Mouse (Mus musculus) forebrain, embryonic 15.5 days (tissue): ENCODE data around the gene Pigm. TPM values are rescaled to one million over a fixed set of nuclear protein-coding genes. Genes with fewer than 3 reads are reported as not detected.

ENCODE experiments used
- ATAC-seq: fragments of 200-750 bp; cut with Nextera tagmentation; replicated peaks from 2 replicates; pipeline ENCODE4 v1.8.0; 2017; ENCODE audit warnings: mild to moderate bottlenecking, moderate TSS enrichment, moderate library complexity
- H3K27ac ChIP-seq: fragments of 300-500 bp; sonication (generic); replicated peaks from 2 replicates; pipeline ENCODE4 v1.5.1; 2015; ENCODE audit warnings: mild to moderate bottlenecking, inconsistent platforms
- H3K27me3 ChIP-seq: fragments of 300-500 bp; sonication (generic); 2 replicates; pipeline ENCODE4 v1.6.1; 2015; ENCODE audit warnings: inconsistent platforms
- H3K36me3 ChIP-seq: fragments of 300-500 bp; sonication (generic); 2 replicates; pipeline ENCODE4 v1.6.1; 2015; ENCODE audit warnings: mild to moderate bottlenecking, inconsistent platforms
- H3K4me1 ChIP-seq: fragments of 300-500 bp; sonication (generic); 2 replicates; pipeline ENCODE4 v1.6.1; 2015; ENCODE audit warnings: inconsistent platforms
- H3K4me2 ChIP-seq: fragments of 300-500 bp; sonication (generic); replicated peaks from 2 replicates; pipeline ENCODE4 v1.6.1; 2015; ENCODE audit warnings: mild to moderate bottlenecking, inconsistent platforms
- H3K4me3 ChIP-seq: fragments of 300-500 bp; sonication (generic); 2 replicates; pipeline ENCODE4 v1.5.1; 2015; ENCODE audit warnings: mild to moderate bottlenecking, inconsistent platforms
- H3K9ac ChIP-seq: fragments of 300-500 bp; sonication (generic); replicated peaks from 2 replicates; pipeline ENCODE4 v1.6.1; 2015; ENCODE audit warnings: mild to moderate bottlenecking, inconsistent platforms
- H3K9me3 ChIP-seq: fragments of 300-500 bp; sonication (generic); 2 replicates; pipeline ENCODE4 v1.6.1; 2016; ENCODE audit warnings: inconsistent platforms
- WGBS: fragments of 180-500 bp; shearing (Covaris S2); methylation state at CpG from one replicate; pipeline ENCODE4 v1.1.7; 2015; ENCODE audit warnings: mixed read lengths; 5-methylcytosine and 5-hydroxymethylcytosine counted together
- polyA plus RNA-seq: library from polyadenylated mRNA; unstranded; fragments of >200 nt; fragmentation: Nextera tagmentation; extraction: Ambion mirVana; gene quantifications from 2 replicates; pipeline ENCODE4 v1.2.1, GENCODE M21; 2015

Pigm gene
- polyA plus RNA-seq, 1 experiment from 2014 or later, result 4.7 TPM

DNA sequence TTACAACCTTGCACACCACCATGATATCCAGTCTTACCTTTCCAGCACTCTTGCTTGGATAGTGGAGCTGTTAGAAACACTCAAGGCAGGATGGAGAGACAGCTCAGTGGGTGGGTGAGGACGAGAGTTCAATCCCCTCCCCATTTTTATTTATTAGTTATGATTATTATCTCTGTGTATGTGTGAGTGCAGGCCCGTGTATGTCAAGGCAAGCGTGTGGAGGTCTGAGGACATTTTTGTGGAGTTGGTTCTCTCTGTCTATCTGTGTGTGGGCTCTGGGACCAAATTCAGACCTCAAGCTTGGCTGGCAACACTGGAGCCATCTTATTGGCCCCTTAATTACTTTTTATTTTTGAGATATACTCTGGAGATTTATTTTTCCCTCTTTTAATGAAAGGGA is 42.3 kb downstream of the Pigm start:
- WGBS, result 73% methylated on average over 3 of the region's 3 CpGs
- Histone ChIP-seq H3K36me3 (no peaks in the 10 kb centered on the region), H3K4me3 (no peak overlapping the region), H3K9me3 (no peaks in the 10 kb centered on the region), H3K4me2 (no peak overlapping the region), H3K4me1 (no peaks in the 10 kb centered on the region), H3K27ac (no peak overlapping the region), H3K9ac (no peak overlapping the region), H3K27me3 (no peaks in the 10 kb centered on the region)
- ATAC-seq, result no peak

DNA sequence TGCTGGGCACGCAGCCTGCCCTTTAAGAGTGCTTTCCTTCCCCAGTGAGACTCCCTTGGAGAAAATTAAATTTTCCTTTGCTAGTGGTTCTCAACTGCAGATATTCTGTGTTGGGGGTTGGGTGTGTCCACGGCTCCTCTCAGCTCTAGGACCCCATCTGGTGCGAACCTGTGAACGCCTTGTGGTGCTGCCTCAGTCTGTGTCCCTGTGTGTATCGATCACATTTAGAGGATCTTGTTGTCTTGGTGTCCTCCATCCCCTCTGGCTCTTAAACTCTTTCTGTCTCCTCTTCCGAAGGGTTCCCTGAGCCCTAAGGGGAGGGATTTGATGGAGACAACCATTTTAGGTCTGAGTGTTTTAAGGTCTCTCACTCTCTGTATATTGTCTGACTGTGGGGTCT is 43.8 kb downstream of the Pigm start:
- ATAC-seq, result no peak
- Histone ChIP-seq H3K4me2 (no peak overlapping the region), H3K27ac (no peak overlapping the region), H3K9me3 (no peaks in the 10 kb centered on the region), H3K9ac (no peak overlapping the region), H3K36me3 (no peaks in the 10 kb centered on the region), H3K4me3 (no peak overlapping the region), H3K27me3 (no peaks in the 10 kb centered on the region), H3K4me1 (no peaks in the 10 kb centered on the region)
- WGBS, result 92% methylated on average over 6 of the region's 6 CpGs

DNA sequence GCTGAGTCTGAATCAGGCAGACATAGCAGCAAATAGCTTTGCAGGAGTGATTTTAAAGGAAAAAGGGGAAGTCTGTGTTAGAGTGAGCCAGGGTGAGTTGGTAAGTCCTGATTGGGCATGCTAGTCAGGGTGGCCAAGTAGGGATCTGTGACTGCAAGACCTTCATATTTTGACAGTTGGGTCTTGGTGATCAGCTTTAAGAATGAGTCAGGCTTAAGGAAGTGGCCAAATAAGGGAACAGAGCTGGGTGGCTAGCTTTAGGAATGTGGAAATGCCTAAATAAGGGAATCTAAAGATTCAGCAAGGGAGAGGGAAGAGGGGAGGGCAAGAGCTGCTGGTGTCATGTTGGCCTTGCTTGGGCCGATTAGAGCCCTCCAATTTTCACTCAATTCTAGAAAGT is 47.0 kb downstream of the Pigm start:
- Histone ChIP-seq H3K27me3 (no peaks in the 10 kb centered on the region), H3K36me3 (no peaks in the 10 kb centered on the region), H3K4me2 (no peak overlapping the region), H3K27ac (no peak overlapping the region), H3K9me3 (no peaks in the 10 kb centered on the region), H3K9ac (no peak overlapping the region), H3K4me3 (no peak overlapping the region), H3K4me1 (no peaks in the 10 kb centered on the region)
- ATAC-seq, result no peak
- 67% methylated on average over 1 of the region's 1 CpGs for WGBS

DNA sequence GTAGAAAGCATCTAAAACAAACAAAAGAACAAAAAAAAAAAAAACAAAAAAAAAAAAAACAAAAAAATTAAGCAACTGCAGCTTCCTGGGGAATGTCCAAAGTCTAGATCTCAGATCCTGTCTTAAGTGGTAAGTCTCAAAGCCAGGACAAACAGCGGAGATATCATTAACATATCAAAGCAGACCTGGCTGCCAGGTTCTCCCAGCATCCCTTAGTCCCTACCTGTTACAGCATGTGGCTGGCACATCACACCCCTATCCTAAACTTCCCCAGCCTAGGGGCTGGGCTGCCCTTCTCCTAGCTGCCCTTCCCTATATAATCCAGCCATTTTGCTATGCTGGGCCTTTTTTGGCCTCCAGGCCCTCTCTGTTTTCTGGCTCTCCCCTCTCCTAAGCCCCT is 50.1 kb downstream of the Pigm start:
- H3K4me3 ChIP-seq, result no peak overlapping the region
- H3K9ac ChIP-seq, result no peak overlapping the region
- H3K4me1 ChIP-seq, result no peaks in the 10 kb centered on the region
- H3K27me3 ChIP-seq, result no peaks in the 10 kb centered on the region
- no peak for ATAC-seq
- WGBS, result 29% methylated on average over 1 of the region's 1 CpGs
- no peaks in the 10 kb centered on the region for H3K36me3 ChIP-seq
- H3K9me3 ChIP-seq, result no peaks in the 10 kb centered on the region
- H3K4me2 ChIP-seq, result no peak overlapping the region
- H3K27ac ChIP-seq, result no peak overlapping the region

DNA sequence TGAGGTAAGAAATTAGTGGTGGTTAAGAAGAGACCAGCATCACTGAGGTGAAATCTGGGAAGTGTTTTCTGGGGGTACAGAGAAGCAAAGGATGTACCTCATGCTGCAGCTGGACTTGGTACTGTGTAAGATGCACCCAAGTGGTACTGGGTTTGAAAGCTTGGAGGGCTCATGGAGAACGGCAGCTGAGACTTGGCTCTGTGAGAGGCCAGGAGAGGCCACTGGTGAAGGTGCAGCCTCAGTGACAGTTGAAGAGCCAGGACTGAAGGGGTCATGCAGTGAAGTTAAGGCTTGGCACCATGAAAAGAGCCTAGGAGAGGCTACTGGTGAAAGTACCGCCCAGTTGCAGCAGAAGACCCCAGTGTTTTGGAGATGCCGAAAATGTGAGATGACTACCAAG is 51.5 kb downstream of the Pigm start:
- no peak overlapping the region for H3K9ac ChIP-seq
- no peaks in the 10 kb centered on the region for H3K27me3 ChIP-seq
- H3K4me3 ChIP-seq, result no peak overlapping the region
- WGBS, result 92% methylated on average over 3 of the region's 3 CpGs
- no peaks in the 10 kb centered on the region for H3K4me1 ChIP-seq
- no peak overlapping the region for H3K4me2 ChIP-seq
- no peaks in the 10 kb centered on the region for H3K36me3 ChIP-seq
- no peak overlapping the region for H3K27ac ChIP-seq
- no peak for ATAC-seq
- H3K9me3 ChIP-seq, result no peaks in the 10 kb centered on the region

DNA sequence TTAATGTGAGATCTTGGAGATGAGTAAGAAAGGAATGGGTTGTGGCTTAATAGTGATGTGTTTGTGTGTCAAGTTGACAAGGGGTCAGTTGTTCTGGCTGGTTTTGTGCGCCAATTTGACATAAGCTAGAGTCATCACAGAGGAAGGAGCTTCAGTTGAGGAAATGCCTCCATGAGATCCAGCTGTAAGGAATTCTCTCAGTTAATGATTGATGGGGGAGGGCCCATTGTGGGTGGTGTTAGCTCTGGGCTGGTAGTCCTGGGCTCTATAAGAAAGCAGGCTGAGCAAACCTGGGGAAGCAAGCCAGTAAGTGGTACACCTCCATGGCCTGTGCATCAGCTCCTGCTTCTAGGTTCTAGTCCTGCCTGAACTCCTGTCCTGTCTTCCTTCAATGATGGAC is 52.3 kb downstream of the Pigm start:
- H3K4me3 ChIP-seq, result no peak overlapping the region
- H3K9me3 ChIP-seq, result no peaks in the 10 kb centered on the region
- H3K4me2 ChIP-seq, result no peak overlapping the region
- H3K36me3 ChIP-seq, result no peaks in the 10 kb centered on the region
- no peak for ATAC-seq
- no peaks in the 10 kb centered on the region for H3K27me3 ChIP-seq
- no peaks in the 10 kb centered on the region for H3K4me1 ChIP-seq
- WGBS, result 86% methylated on average over 1 of the region's 1 CpGs
- no peak overlapping the region for H3K27ac ChIP-seq
- no peak overlapping the region for H3K9ac ChIP-seq

DNA sequence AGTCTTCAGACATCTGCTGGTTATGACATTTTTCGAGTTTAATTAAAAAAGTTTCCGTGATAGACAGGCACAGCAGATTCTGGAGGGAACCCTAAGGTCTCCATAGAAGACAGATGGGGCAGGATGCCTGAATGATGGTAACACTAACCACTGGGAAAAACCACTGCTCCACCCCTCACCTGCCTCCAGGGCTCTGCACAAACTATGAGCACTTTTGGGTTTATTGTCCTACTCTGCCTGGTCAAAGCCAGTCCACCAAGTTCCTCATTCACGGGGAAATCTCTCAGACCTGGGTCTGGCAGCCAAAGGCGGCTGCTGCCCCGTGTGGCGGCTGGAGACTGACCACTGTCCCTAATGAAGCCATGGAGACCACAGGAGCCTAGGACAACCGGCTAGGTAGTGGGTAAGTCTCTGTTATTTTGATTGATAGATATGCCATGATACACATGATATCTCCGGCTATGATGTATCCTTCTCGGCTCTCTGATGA is 54.4 kb downstream of the Pigm start:
- no peak overlapping the region for H3K9ac ChIP-seq
- H3K4me1 ChIP-seq, result no peaks in the 10 kb centered on the region
- H3K27me3 ChIP-seq, result no peaks in the 10 kb centered on the region
- no peaks in the 10 kb centered on the region for H3K36me3 ChIP-seq
- no peak overlapping the region for H3K27ac ChIP-seq
- H3K4me3 ChIP-seq, result no peak overlapping the region
- H3K9me3 ChIP-seq, result no peaks in the 10 kb centered on the region
- H3K4me2 ChIP-seq, result no peak overlapping the region
- ATAC-seq, result no peak
- WGBS, result 55% methylated on average over 9 of the region's 9 CpGs

DNA sequence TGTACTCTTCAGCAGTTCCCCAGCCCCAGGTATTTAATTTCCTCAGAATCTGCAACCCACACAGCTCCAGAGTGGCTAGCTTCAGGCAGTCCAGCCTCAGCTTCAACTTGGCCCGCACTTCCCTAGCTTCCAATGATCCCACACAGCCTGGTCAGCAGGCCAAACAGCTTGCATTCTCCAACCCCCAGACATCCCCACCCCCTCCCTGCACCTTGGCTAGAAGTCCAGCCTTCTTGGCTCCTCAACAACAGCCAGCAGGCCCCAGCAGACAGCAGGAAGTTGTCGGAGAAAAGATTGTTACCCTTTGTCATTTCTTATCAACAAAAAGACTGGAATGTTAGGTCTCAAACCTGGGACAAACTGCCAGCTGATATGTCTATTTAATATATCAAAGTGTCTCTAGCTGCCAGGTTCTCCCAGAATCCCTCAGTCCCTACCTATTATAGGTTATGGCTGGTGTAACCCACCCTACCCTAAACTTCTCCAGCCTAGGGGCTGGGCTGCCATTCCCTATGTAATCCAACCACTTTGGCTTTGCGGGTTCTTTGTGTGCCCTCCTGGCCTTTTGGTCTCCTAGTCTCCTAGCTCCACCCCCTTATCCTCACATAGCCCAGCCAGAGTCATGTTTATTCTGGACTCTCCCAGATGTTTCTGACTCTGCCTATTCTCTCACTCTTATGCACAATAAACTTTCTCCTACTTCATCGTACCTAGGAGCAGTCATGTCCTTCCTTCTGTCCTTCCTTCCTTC is 55.7 kb downstream of the Pigm start:
- no peaks in the 10 kb centered on the region for H3K9me3 ChIP-seq
- WGBS, result 63% methylated on average over 4 of the region's 4 CpGs
- no peak overlapping the region for H3K9ac ChIP-seq
- no peaks in the 10 kb centered on the region for H3K4me1 ChIP-seq
- no peak for ATAC-seq
- no peak overlapping the region for H3K27ac ChIP-seq
- no peak overlapping the region for H3K4me2 ChIP-seq
- no peak overlapping the region for H3K4me3 ChIP-seq
- no peaks in the 10 kb centered on the region for H3K27me3 ChIP-seq
- no peaks in the 10 kb centered on the region for H3K36me3 ChIP-seq

DNA sequence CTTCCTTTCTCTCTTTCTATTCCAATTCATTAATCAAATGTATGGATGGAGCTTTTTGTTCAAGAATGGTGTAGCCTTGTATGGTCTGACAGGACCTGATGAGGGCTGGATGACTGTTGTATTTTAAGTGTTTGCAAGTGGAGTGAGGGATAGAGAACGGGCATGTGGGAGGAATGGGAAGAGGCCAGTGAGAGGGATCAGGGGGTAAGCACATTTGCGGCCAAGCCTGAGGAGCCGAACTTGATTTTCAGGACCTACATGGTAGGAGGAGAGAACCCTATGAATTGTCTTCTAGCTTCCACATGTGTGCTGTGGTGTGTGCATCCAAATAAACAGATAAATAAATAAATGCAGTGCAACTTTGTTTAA is 56.2 kb downstream of the Pigm start:
- Histone ChIP-seq H3K4me2 (no peak overlapping the region), H3K4me1 (no peaks in the 10 kb centered on the region), H3K27me3 (no peaks in the 10 kb centered on the region), H3K4me3 (no peak overlapping the region), H3K9me3 (no peaks in the 10 kb centered on the region), H3K27ac (no peak overlapping the region), H3K9ac (no peak overlapping the region), H3K36me3 (no peaks in the 10 kb centered on the region)
- WGBS, result 86% methylated on average over 3 of the region's 3 CpGs
- no peak for ATAC-seq

DNA sequence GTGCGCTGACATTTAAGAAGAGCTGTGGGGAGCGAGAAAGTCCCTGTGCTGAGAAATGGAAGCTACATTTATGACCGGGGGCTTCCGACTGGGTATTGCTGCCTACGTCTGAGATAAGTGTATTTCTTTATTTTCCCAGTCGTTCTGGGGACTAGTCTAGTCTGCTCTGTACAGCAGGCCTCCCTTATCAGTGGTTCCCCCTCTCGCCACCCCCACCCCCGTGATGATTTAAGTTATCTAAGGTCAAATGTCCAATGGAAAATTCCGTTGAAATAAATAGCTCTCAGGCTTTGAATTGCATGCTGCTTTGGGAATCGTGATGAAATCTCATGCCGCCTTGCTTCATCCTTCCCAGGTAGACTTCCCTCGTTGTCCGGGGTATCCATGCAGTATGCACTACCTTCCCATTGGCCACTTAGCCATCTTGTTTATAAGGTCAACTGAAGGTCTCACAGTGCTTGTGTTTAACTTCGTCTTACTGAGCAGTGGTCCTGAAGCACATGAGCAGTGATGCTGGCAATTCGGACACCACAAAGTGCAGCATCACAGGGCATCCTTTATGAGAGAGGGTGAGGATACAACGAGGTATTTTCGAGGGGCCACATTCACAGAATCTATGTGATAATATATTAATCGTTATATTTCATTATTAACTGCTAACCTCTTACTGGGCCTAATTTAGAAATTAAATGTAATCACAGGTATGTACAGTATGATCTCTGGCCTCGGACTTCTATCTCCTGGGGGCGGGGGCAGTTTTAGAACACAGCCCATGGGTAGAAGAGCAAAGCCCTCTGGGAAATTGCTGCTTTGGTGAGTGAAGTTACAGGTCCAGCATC is 56.9 kb downstream of the Pigm start:
- no peaks in the 10 kb centered on the region for H3K36me3 ChIP-seq
- no peak for ATAC-seq
- H3K4me2 ChIP-seq, result no peak overlapping the region
- no peaks in the 10 kb centered on the region for H3K4me1 ChIP-seq
- no peak overlapping the region for H3K9ac ChIP-seq
- no peak overlapping the region for H3K27ac ChIP-seq
- no peak overlapping the region for H3K4me3 ChIP-seq
- H3K9me3 ChIP-seq, result no peaks in the 10 kb centered on the region
- H3K27me3 ChIP-seq, result no peaks in the 10 kb centered on the region
- 89% methylated on average over 20 of the region's 20 CpGs for WGBS
